Mouse (Mus musculus) liver, adult 2 months (tissue): Measurements from ENCODE around the gene Dna2.

Experiments
- CTCF ChIP-seq: fragments of 200-500 bp; IDR thresholded peaks from 2 replicates; pipeline ENCODE4 v1.5.1; 2011; ENCODE audit warnings: low read depth, low read length, control low read depth
- POLR2A ChIP-seq: fragments of 200-500 bp; IDR thresholded peaks from 2 replicates; pipeline ENCODE4 v1.6.1; 2011; ENCODE audit warnings: low read length, control low read depth; ENCODE audit not compliant: insufficient read depth; ENCODE audit errors: extremely low read depth

DNA sequence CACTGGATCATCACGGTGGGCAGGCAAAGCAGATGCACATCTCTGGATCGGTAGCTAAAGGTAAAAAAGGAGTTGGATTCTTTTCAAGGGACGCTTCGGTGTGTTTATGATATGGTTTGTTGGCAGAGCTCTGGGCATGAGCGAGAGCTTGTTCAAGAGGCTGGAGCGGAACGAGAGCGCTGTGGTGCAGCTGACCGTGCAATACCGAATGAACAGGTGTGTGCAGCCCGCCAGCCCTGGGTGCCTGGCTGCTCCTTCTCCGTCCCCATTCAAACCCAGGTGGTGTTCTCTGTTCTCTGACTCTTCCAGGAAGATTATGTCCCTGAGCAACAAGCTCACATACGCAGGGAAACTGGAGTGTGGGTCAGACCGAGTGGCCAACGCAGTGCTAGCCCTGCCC, 19.5 kb downstream of the Dna2 start:
- no peak for TF ChIP-seq POLR2A
- no peak for TF ChIP-seq CTCF
